Mouse (Mus musculus): ENCODE results near the gene Tunar. TPM values are rescaled to one million over a fixed set of nuclear protein-coding genes. Genes with fewer than 3 reads are reported as not detected.

Tunar gene
- total and polyA plus RNA-seq, 2 experiments: not detected

DNA sequence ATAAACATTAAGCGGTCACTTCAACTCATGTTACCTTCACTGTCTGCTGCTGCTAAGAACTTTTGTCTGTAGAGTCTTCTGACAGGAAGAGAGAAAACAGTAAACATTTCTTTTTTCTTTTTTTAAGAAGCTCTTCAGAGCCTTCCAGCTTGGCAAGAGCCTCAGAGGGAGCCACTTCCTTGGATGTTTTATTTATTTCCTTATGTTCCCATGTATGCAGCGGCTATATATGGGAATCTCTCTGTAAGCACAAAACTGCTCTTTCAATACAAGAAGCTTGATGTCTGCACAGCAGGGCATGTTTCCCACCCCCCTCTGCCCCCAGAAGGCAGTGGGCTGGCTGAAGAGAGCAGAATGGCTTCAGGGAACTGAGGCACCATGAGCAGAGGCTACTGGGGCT, 30.0 kb downstream of the Tunar start:
- no peak for DNase-seq (ENCODE audit: extremely low read depth, low read depth, low spot score)
- Histone ChIP-seq H3K4me1 (ENCODE audit: control insufficient read depth, insufficient read depth, low read length) (no peaks in the 10 kb centered on the region), H3K36me3 (ENCODE audit: control insufficient read depth, insufficient read depth, low read length) (no peaks in the 10 kb centered on the region), H3K9ac (ENCODE audit: low read depth, low read length) (no peak overlapping the region), H3K79me2 (ENCODE audit: control insufficient read depth, insufficient read depth, low read length) (no peaks in the 10 kb centered on the region), H3K27ac (replicated peaks; ENCODE audit: insufficient read depth, low read depth, low read length) (no peak overlapping the region), H3K4me3 (ENCODE audit: insufficient read depth, low read depth, low read length) (no peak overlapping the region), H3K27me3 (ENCODE audit: control insufficient read depth, insufficient read depth, low read length) (no peaks in the 10 kb centered on the region)
- WGBS: 86% methylated on average over 2 of the region's 2 CpGs
- no peak for TF ChIP-seq CTCF (IDR thresholded peaks at IDR 0.05; ENCODE audit: low read depth, low read length)
- TF ChIP-seq POLR2A (IDR thresholded peaks at IDR 0.05; ENCODE audit: extremely low read depth, insufficient read depth, low read length): no peak

DNA sequence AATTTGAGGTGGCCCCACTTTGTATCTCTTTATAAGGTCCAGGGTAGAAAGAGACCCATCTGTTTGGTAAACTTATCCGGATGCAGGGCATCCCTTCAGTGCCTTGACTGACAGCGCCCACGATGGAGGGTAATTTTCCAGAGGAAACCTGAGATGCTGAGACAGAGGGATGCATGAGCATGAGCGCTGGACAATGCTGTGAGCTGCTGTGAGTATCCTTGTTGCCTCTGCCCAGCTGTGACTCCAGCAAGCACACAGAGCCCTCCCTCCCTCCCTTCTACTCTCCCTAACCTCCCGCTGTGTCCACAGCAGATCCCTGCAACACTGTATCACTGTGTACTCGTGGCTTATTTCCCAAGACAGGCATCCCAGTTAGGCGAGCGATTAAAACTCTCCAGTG, 40.9 kb downstream of the Tunar start:
- no peaks in the 10 kb centered on the region for H3K27me3 ChIP-seq (ENCODE audit: control insufficient read depth, insufficient read depth, low read length)
- H3K79me2 ChIP-seq (ENCODE audit: control insufficient read depth, insufficient read depth, low read length): no peaks in the 10 kb centered on the region
- no peak overlapping the region for H3K27ac ChIP-seq (replicated peaks; ENCODE audit: insufficient read depth, low read depth, low read length)
- H3K9ac ChIP-seq (ENCODE audit: low read depth, low read length): no peak overlapping the region
- H3K36me3 ChIP-seq (ENCODE audit: control insufficient read depth, insufficient read depth, low read length): no peaks in the 10 kb centered on the region
- no peak for TF ChIP-seq POLR2A (IDR thresholded peaks at IDR 0.05; ENCODE audit: extremely low read depth, insufficient read depth, low read length)
- no peak for TF ChIP-seq CTCF (IDR thresholded peaks at IDR 0.05; ENCODE audit: low read depth, low read length)
- no peaks in the 10 kb centered on the region for H3K4me1 ChIP-seq (ENCODE audit: control insufficient read depth, insufficient read depth, low read length)
- H3K4me3 ChIP-seq (ENCODE audit: insufficient read depth, low read depth, low read length): no peak overlapping the region
- WGBS: 72% methylated on average over 8 of the region's 8 CpGs
- no peak for DNase-seq (ENCODE audit: extremely low read depth, low read depth, low spot score)

GRCm38 (mm10) chr12:105376976-105377375, 43.3 kb downstream of the Tunar start:
- DNase-seq (ENCODE audit: extremely low read depth, low read depth, low spot score): no peak
- H3K36me3 ChIP-seq (ENCODE audit: control insufficient read depth, insufficient read depth, low read length): no peaks in the 10 kb centered on the region
- no peak overlapping the region for H3K4me3 ChIP-seq (ENCODE audit: insufficient read depth, low read depth, low read length)
- H3K4me1 ChIP-seq (ENCODE audit: control insufficient read depth, insufficient read depth, low read length): no peaks in the 10 kb centered on the region
- TF ChIP-seq CTCF (IDR thresholded peaks at IDR 0.05; ENCODE audit: low read depth, low read length) (no peak), POLR2A (IDR thresholded peaks at IDR 0.05; ENCODE audit: extremely low read depth, insufficient read depth, low read length) (no peak)
- no peak overlapping the region for H3K9ac ChIP-seq (ENCODE audit: low read depth, low read length)
- H3K27ac ChIP-seq (replicated peaks; ENCODE audit: insufficient read depth, low read depth, low read length): no peak overlapping the region
- no peaks in the 10 kb centered on the region for H3K27me3 ChIP-seq (ENCODE audit: control insufficient read depth, insufficient read depth, low read length)
- WGBS: 72% methylated on average over 12 of the region's 12 CpGs
- no peaks in the 10 kb centered on the region for H3K79me2 ChIP-seq (ENCODE audit: control insufficient read depth, insufficient read depth, low read length)

GRCm38 (mm10) chr12:105382733-105383132, 49.1 kb downstream of the Tunar start:
- H3K27me3 ChIP-seq (ENCODE audit: control insufficient read depth, insufficient read depth, low read length): no peaks in the 10 kb centered on the region
- WGBS: 66% methylated on average over 7 of the region's 7 CpGs
- H3K27ac ChIP-seq (replicated peaks; ENCODE audit: insufficient read depth, low read depth, low read length): no peak overlapping the region
- no peak for DNase-seq (ENCODE audit: extremely low read depth, low read depth, low spot score)
- H3K4me3 ChIP-seq (ENCODE audit: insufficient read depth, low read depth, low read length): no peak overlapping the region
- no peak overlapping the region for H3K9ac ChIP-seq (ENCODE audit: low read depth, low read length)
- H3K79me2 ChIP-seq (ENCODE audit: control insufficient read depth, insufficient read depth, low read length): no peaks in the 10 kb centered on the region
- H3K4me1 ChIP-seq (ENCODE audit: control insufficient read depth, insufficient read depth, low read length): no peaks in the 10 kb centered on the region
- TF ChIP-seq POLR2A (IDR thresholded peaks at IDR 0.05; ENCODE audit: extremely low read depth, insufficient read depth, low read length) (no peak), CTCF (IDR thresholded peaks at IDR 0.05; ENCODE audit: low read depth, low read length) (no peak)
- no peaks in the 10 kb centered on the region for H3K36me3 ChIP-seq (ENCODE audit: control insufficient read depth, insufficient read depth, low read length)

DNA sequence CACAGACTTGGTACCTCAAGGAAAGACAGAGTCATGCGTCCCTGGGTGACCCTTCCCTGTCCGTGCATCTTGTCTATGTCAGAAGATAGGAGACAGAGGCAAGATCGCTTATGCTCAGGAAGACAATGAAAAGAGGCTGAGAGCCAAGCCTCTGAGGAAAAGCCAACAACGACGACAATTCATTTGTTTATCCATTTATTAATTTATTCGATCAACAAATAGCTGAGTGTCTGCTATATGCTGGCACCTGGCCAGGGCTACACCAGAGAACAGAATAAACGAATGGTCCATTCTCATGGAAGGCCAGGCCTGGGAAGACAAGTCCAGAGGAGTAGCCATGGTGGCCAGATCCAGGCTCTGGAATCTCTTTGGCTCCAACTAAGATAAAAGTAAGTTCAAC, 61.0 kb downstream of the Tunar start:
- no peak for DNase-seq (ENCODE audit: extremely low read depth, low read depth, low spot score)
- Histone ChIP-seq H3K9ac (ENCODE audit: low read depth, low read length) (no peak overlapping the region), H3K79me2 (ENCODE audit: control insufficient read depth, insufficient read depth, low read length) (no peaks in the 10 kb centered on the region), H3K4me1 (ENCODE audit: control insufficient read depth, insufficient read depth, low read length) (no peaks in the 10 kb centered on the region), H3K4me3 (ENCODE audit: insufficient read depth, low read depth, low read length) (no peak overlapping the region), H3K36me3 (ENCODE audit: control insufficient read depth, insufficient read depth, low read length) (no peaks in the 10 kb centered on the region), H3K27me3 (ENCODE audit: control insufficient read depth, insufficient read depth, low read length) (no peaks in the 10 kb centered on the region), H3K27ac (replicated peaks; ENCODE audit: insufficient read depth, low read depth, low read length) (no peak overlapping the region)
- whole genome bisulfite sequencing: 81% methylated on average over 7 of the region's 7 CpGs
- TF ChIP-seq POLR2A (IDR thresholded peaks at IDR 0.05; ENCODE audit: extremely low read depth, insufficient read depth, low read length): no peak
- no peak for TF ChIP-seq CTCF (IDR thresholded peaks at IDR 0.05; ENCODE audit: low read depth, low read length)

- Histone ChIP-seq H3K36me3 (ENCODE audit: control insufficient read depth, insufficient read depth, low read length) (no peaks in the 10 kb centered on the region), H3K9ac (ENCODE audit: low read depth, low read length) (no peak overlapping the region), H3K79me2 (ENCODE audit: control insufficient read depth, insufficient read depth, low read length) (no peaks in the 10 kb centered on the region), H3K4me3 (ENCODE audit: insufficient read depth, low read depth, low read length) (no peak overlapping the region), H3K27ac (replicated peaks; ENCODE audit: insufficient read depth, low read depth, low read length) (no peak overlapping the region), H3K4me1 (ENCODE audit: control insufficient read depth, insufficient read depth, low read length) (no peaks in the 10 kb centered on the region), H3K27me3 (ENCODE audit: control insufficient read depth, insufficient read depth, low read length) (no peaks in the 10 kb centered on the region)
- TF ChIP-seq CTCF (IDR thresholded peaks at IDR 0.05; ENCODE audit: low read depth, low read length) (no peak), POLR2A (IDR thresholded peaks at IDR 0.05; ENCODE audit: extremely low read depth, insufficient read depth, low read length) (no peak)
- WGBS: 65% methylated on average over 5 of the region's 5 CpGs
- DNase-seq (ENCODE audit: extremely low read depth, low read depth, low spot score): no peak
Observed at GRCm38 (mm10) chr12:105398172-105398571, 64.5 kb downstream of the Tunar start.
